Mouse (Mus musculus) left cerebral cortex, adult 18-20 months (tissue): ENCODE data around the gene Cdh19. TPM values are rescaled to one million over a fixed set of nuclear protein-coding genes. Genes with fewer than 3 reads are reported as not detected.

ENCODE experiments used
- DNase-seq, 2 experiments: peaks; one replicate each; pipeline ENCODE4 v3.0.0; 2021 to 2022; ENCODE audit warnings: low spot score in 2 of 2, mixed read lengths in 1 of 2
- long read RNA-seq, 2 experiments: library from polyadenylated mRNA; stranded (forward); transcript quantifications; one replicate each; pipeline ENCODE4 v2.0.0; 2021
- total RNA-seq, 2 experiments: library from RNA; stranded (reverse); gene quantifications; 2 replicates each; pipeline ENCODE4 v1.2.3; 2021

Gene Cdh19
- 1 to 10 TPM; 8.2 to 9.2 TPM for total RNA-seq
- long read RNA-seq, experiment 1, partial matches to known transcripts, result 1 of 4 reads
- long read RNA-seq, experiment 1, other reads (novel, unspliced or antisense), result 1 of 4 reads
- long read RNA-seq, experiment 2, partial matches to known transcripts, result 0 of 1 reads
- long read RNA-seq, experiment 2, other reads (novel, unspliced or antisense), result 0 of 1 reads

GRCm38 (mm10) chr1:110977484-110977883, at the start of gene Cdh19:
Cdh19 (minus strand) TSS chr1:110977584.
- DNase-seq, result no peak

DNA sequence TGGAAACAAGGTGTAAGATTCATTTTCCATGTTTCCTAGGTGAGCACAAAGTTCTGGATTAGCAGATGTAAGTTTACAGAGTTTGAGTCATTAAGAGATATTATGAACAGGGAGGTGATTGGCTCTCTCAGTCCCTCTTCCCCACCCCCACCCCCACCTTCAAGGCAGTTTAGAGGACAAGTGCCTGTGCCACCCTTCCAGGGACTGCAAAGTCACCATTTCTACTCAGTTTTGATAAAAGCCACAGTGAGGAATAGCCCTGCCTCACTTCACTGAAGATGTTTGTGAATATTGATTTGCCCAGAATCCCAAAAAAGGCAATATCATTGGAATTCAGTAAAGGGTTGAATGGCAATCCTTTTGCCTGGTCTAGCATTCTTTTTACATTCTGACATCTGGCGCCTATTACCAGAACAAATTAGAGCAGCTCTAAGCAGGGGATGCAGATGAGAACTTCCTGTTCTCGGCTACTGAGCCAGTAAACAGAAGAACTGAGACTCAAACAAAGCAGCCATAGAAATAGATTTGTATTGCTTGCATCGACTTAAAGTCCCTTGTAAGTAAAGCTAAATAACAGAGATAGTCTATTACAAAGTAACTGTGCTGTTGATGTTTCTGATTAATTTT, 43.2 kb upstream of the Cdh19 start:
- DNase-seq, result no peak

DNA sequence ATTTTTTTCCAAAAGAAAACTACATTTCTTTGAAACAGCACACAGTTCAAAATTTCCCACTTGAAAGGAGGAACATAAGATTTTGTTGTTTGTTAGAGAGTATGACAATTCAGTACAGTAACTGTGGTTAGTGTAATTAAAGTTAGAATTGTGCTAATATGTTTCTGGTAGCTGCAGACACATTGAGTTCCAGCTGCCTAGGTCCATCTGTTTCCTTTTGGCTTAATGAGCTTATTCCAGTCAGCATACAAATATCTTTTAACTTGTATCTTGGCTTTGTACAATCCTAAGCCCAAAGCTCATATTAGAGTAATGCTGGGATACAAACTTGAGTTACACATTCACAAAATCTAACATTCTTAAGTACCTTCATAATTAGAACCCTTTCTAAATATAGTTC, 40.3 kb upstream of the Cdh19 start:
- no peak for DNase-seq

DNA sequence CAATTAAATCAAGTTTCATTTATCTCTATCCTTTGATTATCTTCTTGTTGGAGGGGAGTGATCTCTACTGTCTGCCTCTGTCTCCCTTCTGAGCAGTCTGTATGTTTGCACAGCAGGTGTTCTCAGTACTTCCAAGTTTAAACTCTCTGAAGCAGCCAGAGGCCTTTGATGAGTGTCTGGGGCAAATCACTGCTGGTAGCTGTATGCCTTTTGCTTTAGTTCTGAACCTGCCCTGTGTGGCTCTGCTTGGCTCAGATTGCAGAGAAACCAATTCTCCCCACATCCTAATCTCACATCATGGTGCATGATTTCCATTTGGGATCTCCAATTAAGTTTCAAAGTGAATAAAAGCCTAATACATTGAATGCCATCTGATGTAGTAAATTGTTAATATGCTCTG, 12.4 kb upstream of the Cdh19 start:
- DNase-seq, result no peak

DNA sequence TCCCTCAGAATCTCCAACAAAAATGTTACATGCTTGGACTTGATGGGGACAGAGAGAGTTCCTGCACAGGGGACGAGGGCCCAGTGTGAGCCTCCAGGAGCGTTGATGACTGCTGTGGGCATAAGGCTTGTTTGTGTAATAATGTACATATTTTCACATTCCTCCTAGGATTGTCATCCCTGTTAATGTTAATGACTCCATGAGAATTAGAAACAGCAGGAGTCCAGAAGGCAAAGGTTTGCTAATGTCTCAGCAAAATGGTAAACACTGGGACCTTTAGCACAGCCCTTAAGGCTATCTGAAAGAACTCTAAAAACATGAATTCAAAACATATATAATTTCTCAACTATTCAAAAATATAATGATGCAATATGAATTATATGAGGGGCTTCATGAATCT, 8.2 kb downstream of the Cdh19 start:
- DNase-seq, result no peak

GRCm38 (mm10) chr1:110909752-110910151, 67.6 kb downstream of the Cdh19 start:
- DNase-seq, result no peak

DNA sequence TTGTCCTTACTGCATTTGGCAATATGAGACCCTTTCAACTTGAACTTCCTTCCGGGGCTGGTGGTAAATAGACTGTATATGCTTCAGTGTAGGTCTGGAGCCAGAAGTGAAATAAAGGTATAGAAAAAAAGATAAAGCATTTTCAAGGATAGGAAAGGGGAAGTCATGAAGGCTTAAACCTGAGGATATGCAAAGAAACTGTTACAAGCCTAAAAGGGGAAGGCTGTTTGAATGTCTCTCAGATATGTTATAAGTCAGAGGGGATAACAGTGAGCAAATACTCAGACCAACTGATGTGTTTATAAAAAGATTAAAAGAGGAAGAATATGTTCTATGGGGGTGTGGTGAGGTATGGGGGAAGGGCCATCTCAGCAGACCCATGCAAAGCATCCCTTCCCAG, 68.2 kb downstream of the Cdh19 start:
- DNase-seq, result no peak

DNA sequence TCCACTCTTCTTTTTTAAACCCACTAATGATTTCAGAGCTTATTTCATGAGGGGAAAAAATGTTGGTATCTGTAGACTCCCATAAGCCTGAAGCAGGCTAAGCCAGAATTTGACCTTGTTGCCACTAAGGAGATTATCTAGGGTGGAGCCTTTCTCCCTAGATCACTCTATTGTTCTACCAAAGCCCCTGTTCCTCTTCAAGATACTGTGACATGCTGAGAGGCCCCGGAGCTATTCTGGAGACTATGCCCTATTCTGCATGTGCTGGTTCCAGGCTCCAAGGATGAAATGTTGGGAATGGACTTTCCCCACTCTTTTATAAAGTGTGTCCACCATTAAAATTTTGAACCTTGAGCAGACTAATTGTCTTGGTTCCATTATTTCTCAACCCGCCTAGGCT, 73.1 kb downstream of the Cdh19 start:
- DNase-seq, result no peak
